Mouse (Mus musculus) embryonic facial prominence, embryonic 11.5 days (tissue): ENCODE measurements around the gene Ranbp3l. TPM values are rescaled to one million over a fixed set of nuclear protein-coding genes. Genes with fewer than 3 reads are reported as not detected.

ENCODE experiments used
- ATAC-seq: fragments of 200-750 bp; cut with Nextera tagmentation; replicated peaks from 2 replicates; pipeline ENCODE4 v1.8.0; 2017; ENCODE audit warnings: low read depth; ENCODE audit not compliant: insufficient number of reproducible peaks, low FRiP score, low TSS enrichment
- DNase-seq: peaks from one replicate; pipeline ENCODE4 v3.0.0-alpha.2; 2015; ENCODE audit warnings: low spot score
- H3K27ac ChIP-seq: fragments of 300-500 bp; sonication (generic); replicated peaks from 2 replicates; pipeline ENCODE4 v1.5.1; 2014; ENCODE audit warnings: mild to moderate bottlenecking, low read depth, low read length, control low read depth
- H3K27me3 ChIP-seq: fragments of 300-500 bp; sonication (generic); 2 replicates; pipeline ENCODE4 v1.6.1; 2014; ENCODE audit warnings: mild to moderate bottlenecking, low read length, moderate library complexity, mixed read lengths; ENCODE audit not compliant: control insufficient read depth, insufficient read depth
- H3K36me3 ChIP-seq: fragments of 300-500 bp; sonication (generic); replicated peaks from 2 replicates; pipeline ENCODE4 v1.6.1; 2014; ENCODE audit warnings: low read depth, mild to moderate bottlenecking, low read length, moderate library complexity, mixed read lengths; ENCODE audit not compliant: control insufficient read depth, insufficient read depth
- H3K4me1 ChIP-seq: fragments of 300-500 bp; sonication (generic); 2 replicates; pipeline ENCODE4 v1.6.1; 2014; ENCODE audit warnings: low read length, mixed read lengths; ENCODE audit not compliant: control insufficient read depth, insufficient read depth
- H3K4me2 ChIP-seq: fragments of 300-500 bp; sonication (generic); 2 replicates; pipeline ENCODE4 v1.6.1; 2014; ENCODE audit warnings: low read depth, mild to moderate bottlenecking, control low read depth, low read length, moderate library complexity
- H3K4me3 ChIP-seq: fragments of 300-500 bp; sonication (generic); 2 replicates; pipeline ENCODE4 v1.5.1; 2014; ENCODE audit warnings: low read depth, low read length, control low read depth
- H3K9ac ChIP-seq: fragments of 300-500 bp; sonication (generic); replicated peaks from 2 replicates; pipeline ENCODE4 v1.6.1; 2014; ENCODE audit warnings: mild to moderate bottlenecking, control low read depth, low read length
- H3K9me3 ChIP-seq: fragments of 300-500 bp; sonication (generic); replicated peaks from 2 replicates; pipeline ENCODE4 v1.6.1; 2016; ENCODE audit warnings: mild to moderate bottlenecking, low read length, inconsistent platforms, mixed read lengths; ENCODE audit not compliant: control insufficient read depth
- WGBS: fragments of 180-500 bp; shearing (Covaris S2); extraction: QIAGEN DNeasy Blood & Tissue Kit; methylation state at CpG from one replicate; pipeline ENCODE4 v1.1.7; 2014; 5-methylcytosine and 5-hydroxymethylcytosine counted together
- polyA plus RNA-seq: library from polyadenylated mRNA; unstranded; fragments of >200 nt; fragmentation: Nextera tagmentation; extraction: Ambion mirVana; gene quantifications from 2 replicates; pipeline ENCODE4 v1.2.1, GENCODE M21; 2014

The Ranbp3l gene
- polyA plus RNA-seq, 1 experiment from 2014 or later, result not detected

- WGBS, result 20% methylated on average over 2 of the region's 2 CpGs
- no peak for DNase-seq
- H3K9ac ChIP-seq, result no peak overlapping the region
- H3K27me3 ChIP-seq, result no peaks in the 10 kb centered on the region
- no peaks in the 10 kb centered on the region for H3K9me3 ChIP-seq
- H3K4me1 ChIP-seq, result no peaks in the 10 kb centered on the region
- no peak overlapping the region for H3K27ac ChIP-seq
- no peak for ATAC-seq
- no peak overlapping the region for H3K4me3 ChIP-seq
- no peak overlapping the region for H3K4me2 ChIP-seq
- no peaks in the 10 kb centered on the region; the same call in none of the 2 replicates for H3K36me3 ChIP-seq
These were observed 121.5 kb downstream of the Ranbp3l start for GRCm38 (mm10) chr15:9089136-9089720.

GRCm38 (mm10) chr15:9090662-9091061 is 122.9 kb downstream of the Ranbp3l start:
- no peak overlapping the region for H3K4me3 ChIP-seq
- no peak overlapping the region for H3K4me2 ChIP-seq
- no peaks in the 10 kb centered on the region for H3K9me3 ChIP-seq
- H3K27me3 ChIP-seq, result no peaks in the 10 kb centered on the region
- H3K4me1 ChIP-seq, result peaks cover 3% of the 10 kb centered on the region; the same call in 1 of the 2 replicates
- WGBS, result 94% methylated on average over 5 of the region's 5 CpGs
- no peak overlapping the region for H3K27ac ChIP-seq
- no peak for ATAC-seq
- DNase-seq, result no peak
- no peaks in the 10 kb centered on the region; the same call in none of the 2 replicates for H3K36me3 ChIP-seq
- no peak overlapping the region for H3K9ac ChIP-seq

- Histone ChIP-seq H3K4me3 (no peak overlapping the region), H3K4me2 (no peak overlapping the region), H3K9me3 (no peaks in the 10 kb centered on the region), H3K27ac (no peak overlapping the region), H3K27me3 (no peaks in the 10 kb centered on the region), H3K4me1 (peaks cover 3% of the 10 kb centered on the region; the same call in 1 of the 2 replicates), H3K9ac (no peak overlapping the region), H3K36me3 (no peaks in the 10 kb centered on the region; the same call in none of the 2 replicates)
- no peak for DNase-seq
- peak; percentile 47 for ATAC-seq
- 61% methylated on average over 11 of the region's 11 CpGs for WGBS
These were observed 126.0 kb downstream of the Ranbp3l start for GRCm38 (mm10) chr15:9093598-9094365.

- Histone ChIP-seq H3K27ac (no peak overlapping the region), H3K4me3 (no peak overlapping the region)
- 16% methylated on average over 13 of the region's 13 CpGs for WGBS
These were observed 126.6 kb downstream of the Ranbp3l start for GRCm38 (mm10) chr15:9094366-9094750.

GRCm38 (mm10) chr15:9096865-9097264 is 129.1 kb downstream of the Ranbp3l start:
- Histone ChIP-seq H3K36me3 (peaks cover 4% of the 10 kb centered on the region), H3K27ac (no peak overlapping the region), H3K4me2 (no peak overlapping the region), H3K4me1 (peaks cover 3% of the 10 kb centered on the region; the same call in 1 of the 2 replicates), H3K9ac (no peak overlapping the region), H3K4me3 (no peak overlapping the region), H3K27me3 (no peaks in the 10 kb centered on the region), H3K9me3 (no peaks in the 10 kb centered on the region)
- WGBS, result 93% methylated on average over 4 of the region's 4 CpGs
- no peak for DNase-seq
- no peak for ATAC-seq

More at GRCm38 (mm10) chr15:9094366-9094750, 126.6 kb downstream of the Ranbp3l start:
- H3K4me1 ChIP-seq, result peaks cover 3% of the 10 kb centered on the region; the same call in 1 of the 2 replicates
- no peaks in the 10 kb centered on the region for H3K9me3 ChIP-seq
- ATAC-seq, result peak; percentile 94
- no peaks in the 10 kb centered on the region for H3K27me3 ChIP-seq
- no peaks in the 10 kb centered on the region; the same call in none of the 2 replicates for H3K36me3 ChIP-seq
- no peak overlapping the region for H3K4me2 ChIP-seq
- H3K9ac ChIP-seq, result no peak overlapping the region
- peak; percentile 69 for DNase-seq

- DNase-seq, result no peak
- H3K4me1 ChIP-seq, result no peaks in the 10 kb centered on the region
- no peak overlapping the region for H3K27ac ChIP-seq
- H3K4me2 ChIP-seq, result no peak overlapping the region
- WGBS, result 95% methylated on average over 10 of the region's 10 CpGs
- no peak overlapping the region for H3K9ac ChIP-seq
- H3K9me3 ChIP-seq, result no peaks in the 10 kb centered on the region
- peaks cover 4% of the 10 kb centered on the region for H3K36me3 ChIP-seq
- no peaks in the 10 kb centered on the region for H3K27me3 ChIP-seq
- H3K4me3 ChIP-seq, result no peak overlapping the region
- no peak for ATAC-seq
These were observed 132.8 kb downstream of the Ranbp3l start for GRCm38 (mm10) chr15:9100446-9101077.

- Histone ChIP-seq H3K9me3 (no peaks in the 10 kb centered on the region), H3K27me3 (no peaks in the 10 kb centered on the region), H3K4me3 (no peak overlapping the region), H3K36me3 (no peaks in the 10 kb centered on the region; the same call in 1 of the 2 replicates), H3K4me1 (no peaks in the 10 kb centered on the region), H3K4me2 (no peak overlapping the region), H3K9ac (no peak overlapping the region), H3K27ac (no peak overlapping the region)
- no peak for ATAC-seq
- no peak for DNase-seq
- 91% methylated on average over 13 of the region's 13 CpGs for WGBS
These were observed 138.7 kb downstream of the Ranbp3l start for GRCm38 (mm10) chr15:9106303-9107074.
